Mouse (Mus musculus): ENCODE measurements around the gene Ccdc96. TPM values are rescaled to one million over a fixed set of nuclear protein-coding genes. Genes with fewer than 3 reads are reported as not detected.

Gene Ccdc96
- total RNA-seq, 2 experiments from 2014 or later = 0.79 to 1.3 TPM

- intact Hi-C loops (cut with DNase I) = no loop called here
- no peak overlapping the region for H3K4me3 ChIP-seq
- no peak for DNase-seq (ENCODE audit: extremely low spot score in 1 of 2, low spot score in 2 of 2)
- H3K27ac ChIP-seq = no peak overlapping the region
- TF ChIP-seq CTCF (IDR thresholded peaks at IDR 0.05) = no peak
These were observed 24.0 kb downstream of the Ccdc96 start for GRCm38 (mm10) chr5:36508351-36508750.

GRCm38 (mm10) chr5:36510956-36511355 lies 26.6 kb downstream of the Ccdc96 start:
- no peak for TF ChIP-seq CTCF (IDR thresholded peaks at IDR 0.05)
- no peak overlapping the region for H3K27ac ChIP-seq
- no peak overlapping the region for H3K4me3 ChIP-seq
- no peak for DNase-seq (ENCODE audit: extremely low spot score in 1 of 2, low spot score in 2 of 2)
- intact Hi-C loops (cut with DNase I) = no loop called here

- Histone ChIP-seq H3K4me3 (no peak overlapping the region), H3K27ac (peak overlapping the region; percentile 19; the same call in 1 of the 2 replicates)
- intact Hi-C loops (cut with DNase I) = no loop called here
- TF ChIP-seq CTCF (IDR thresholded peaks at IDR 0.05) = no peak
- no peak for DNase-seq (ENCODE audit: extremely low spot score in 1 of 2, low spot score in 2 of 2)
These were observed 30.7 kb downstream of the Ccdc96 start for GRCm38 (mm10) chr5:36515126-36515525.

- H3K4me3 ChIP-seq = no peak overlapping the region
- TF ChIP-seq CTCF (IDR thresholded peaks at IDR 0.05) = no peak
- intact Hi-C loops (cut with DNase I) = no loop called here
- no peak for DNase-seq (ENCODE audit: extremely low spot score in 1 of 2, low spot score in 2 of 2)
- H3K27ac ChIP-seq = peak overlapping the region; percentile 33; the same call in 1 of the 2 replicates
These were observed 31.2 kb downstream of the Ccdc96 start for GRCm38 (mm10) chr5:36515558-36515957.

GRCm38 (mm10) chr5:36517596-36517995 lies 33.2 kb downstream of the Ccdc96 start:
- Histone ChIP-seq H3K27ac (peak overlapping the region; percentile 54; the same call in 1 of the 2 replicates), H3K4me3 (no peak overlapping the region)
- intact Hi-C loops (cut with DNase I) = no loop called here
- no peak for DNase-seq (ENCODE audit: extremely low spot score in 1 of 2, low spot score in 2 of 2)
- no peak for TF ChIP-seq CTCF (IDR thresholded peaks at IDR 0.05)

GRCm38 (mm10) chr5:36519751-36520150 lies 35.4 kb downstream of the Ccdc96 start:
- H3K4me3 ChIP-seq = no peak overlapping the region
- no peak for TF ChIP-seq CTCF (IDR thresholded peaks at IDR 0.05)
- H3K27ac ChIP-seq = peak overlapping the region; percentile 47
- DNase-seq (ENCODE audit: extremely low spot score in 1 of 2, low spot score in 2 of 2) = no peak
- intact Hi-C loops (cut with DNase I) = no loop called here

- intact Hi-C loops (cut with DNase I) = no loop called here
These were observed 38.4 kb downstream of the Ccdc96 start for GRCm38 (mm10) chr5:36522782-36523181.

GRCm38 (mm10) chr5:36523219-36523703 lies 38.9 kb downstream of the Ccdc96 start:
- Histone ChIP-seq H3K4me3 (no peak overlapping the region), H3K27ac (peak overlapping the region; percentile 15; the same call in 1 of the 2 replicates)
- no peak for DNase-seq (ENCODE audit: extremely low spot score in 1 of 2, low spot score in 2 of 2)
- intact Hi-C loops (cut with DNase I) = no loop called here
- no peak for TF ChIP-seq CTCF (IDR thresholded peaks at IDR 0.05)

More at GRCm38 (mm10) chr5:36522782-36523181, 38.4 kb downstream of the Ccdc96 start:
- Histone ChIP-seq H3K27ac (no peak overlapping the region; the same call in 1 of the 2 replicates), H3K4me3 (no peak overlapping the region)
- no peak for TF ChIP-seq CTCF (IDR thresholded peaks at IDR 0.05)
- no peak for DNase-seq (ENCODE audit: extremely low spot score in 1 of 2, low spot score in 2 of 2)

- no peak overlapping the region for H3K4me3 ChIP-seq
- intact Hi-C loops (cut with DNase I) = no loop called here
- TF ChIP-seq CTCF (IDR thresholded peaks at IDR 0.05) = no peak
- no peak overlapping the region for H3K27ac ChIP-seq
- no peak for DNase-seq (ENCODE audit: extremely low spot score in 1 of 2, low spot score in 2 of 2)
These were observed 40.8 kb downstream of the Ccdc96 start for GRCm38 (mm10) chr5:36525216-36525615.

GRCm38 (mm10) chr5:36526274-36526673 lies 41.9 kb downstream of the Ccdc96 start:
- peak; percentile 54 for TF ChIP-seq CTCF (IDR thresholded peaks at IDR 0.05)
- no peak for DNase-seq (ENCODE audit: extremely low spot score in 1 of 2, low spot score in 2 of 2)
- no peak overlapping the region for H3K27ac ChIP-seq
- intact Hi-C loops (cut with DNase I) = no loop called here
- no peak overlapping the region for H3K4me3 ChIP-seq

GRCm38 (mm10) chr5:36526921-36527320 lies 42.5 kb downstream of the Ccdc96 start:
- no peak for TF ChIP-seq CTCF (IDR thresholded peaks at IDR 0.05)

GRCm38 (mm10) chr5:36529698-36530097 lies 45.3 kb downstream of the Ccdc96 start:
- no peak for TF ChIP-seq CTCF (IDR thresholded peaks at IDR 0.05)
- intact Hi-C loops (cut with DNase I) = loop anchor here (1.0 to 2.0 kb wide), 2 partner anchors 53 to 219 kb away; partner anchors contain the start of gene Bloc1s4
- Histone ChIP-seq H3K4me3 (peak overlapping the region; percentile 84), H3K27ac (peak overlapping the region; percentile 89)
- DNase-seq (ENCODE audit: extremely low spot score in 1 of 2, low spot score in 2 of 2) = no peak

More at GRCm38 (mm10) chr5:36526921-36527320, 42.5 kb downstream of the Ccdc96 start:
- no peak overlapping the region for H3K4me3 ChIP-seq
- DNase-seq (ENCODE audit: extremely low spot score in 1 of 2, low spot score in 2 of 2) = no peak
- H3K27ac ChIP-seq = peak overlapping the region; percentile 16; the same call in 1 of the 2 replicates
- intact Hi-C loops (cut with DNase I) = no loop called here

All from left cerebral cortex, adult 2 months (tissue).